Mouse (Mus musculus) thymus, adult 2 months (tissue): ENCODE measurements around the gene Tmem258. TPM values are rescaled to one million over a fixed set of nuclear protein-coding genes. Genes with fewer than 3 reads are reported as not detected.

Source experiments
- DNase-seq: peaks from one replicate; pipeline ENCODE4 v3.0.0; 2021
- H3K27ac ChIP-seq: fragments of 200-500 bp; 2 replicates; pipeline ENCODE4 v1.5.1; 2012; ENCODE audit warnings: low read length, control low read depth; ENCODE audit not compliant: control insufficient read depth, insufficient read depth
- H3K27me3 ChIP-seq: fragments of 200-500 bp; 2 replicates; pipeline ENCODE4 v1.6.1; 2012; ENCODE audit warnings: mild to moderate bottlenecking, low read length, moderate library complexity, mixed read lengths; ENCODE audit not compliant: control insufficient read depth, insufficient read depth
- H3K36me3 ChIP-seq: fragments of 200-500 bp; 2 replicates; pipeline ENCODE4 v1.6.1; 2012; ENCODE audit warnings: mild to moderate bottlenecking, low read length, moderate library complexity; ENCODE audit not compliant: control insufficient read depth, insufficient read depth
- H3K4me1 ChIP-seq: fragments of 200-500 bp; replicated peaks from 2 replicates; pipeline ENCODE4 v1.6.1; 2012; ENCODE audit warnings: low read length; ENCODE audit not compliant: control insufficient read depth, insufficient read depth
- H3K4me3 ChIP-seq: fragments of 200-500 bp; 2 replicates; pipeline ENCODE4 v1.5.1; 2012; ENCODE audit warnings: mild to moderate bottlenecking, low read length, control low read depth, moderate library complexity; ENCODE audit not compliant: control insufficient read depth, insufficient read depth
- CTCF ChIP-seq: fragments of 200-500 bp; IDR thresholded peaks from 2 replicates; pipeline ENCODE4 v1.5.1; 2012; ENCODE audit warnings: mild to moderate bottlenecking, control low read depth, low read length, moderate library complexity, borderline replicate concordance; ENCODE audit not compliant: control insufficient read depth, poor library complexity, insufficient read depth; ENCODE audit errors: extremely low read depth
- POLR2A ChIP-seq: fragments of 200-500 bp; IDR thresholded peaks from 2 replicates; pipeline ENCODE4 v1.6.1; 2012; ENCODE audit warnings: mild to moderate bottlenecking, low read length, control low read depth, moderate library complexity; ENCODE audit not compliant: control insufficient read depth, poor library complexity, insufficient read depth; ENCODE audit errors: extremely low read depth
- WGBS: fragments of 180-500 bp; shearing (Covaris S2); methylation state at CpG from one replicate; pipeline ENCODE4 v1.1.7; 2018; 5-methylcytosine and 5-hydroxymethylcytosine counted together
- polyA plus RNA-seq: library from polyadenylated mRNA; depleted of rRNA; stranded (reverse); fragments of >200 nt; gene quantifications from 2 replicates; pipeline ENCODE4 v1.2.3, GENCODE M21; 2012; rRNA removed

Tmem258 gene
- polyA plus RNA-seq, 1 experiment = 189 TPM

DNA sequence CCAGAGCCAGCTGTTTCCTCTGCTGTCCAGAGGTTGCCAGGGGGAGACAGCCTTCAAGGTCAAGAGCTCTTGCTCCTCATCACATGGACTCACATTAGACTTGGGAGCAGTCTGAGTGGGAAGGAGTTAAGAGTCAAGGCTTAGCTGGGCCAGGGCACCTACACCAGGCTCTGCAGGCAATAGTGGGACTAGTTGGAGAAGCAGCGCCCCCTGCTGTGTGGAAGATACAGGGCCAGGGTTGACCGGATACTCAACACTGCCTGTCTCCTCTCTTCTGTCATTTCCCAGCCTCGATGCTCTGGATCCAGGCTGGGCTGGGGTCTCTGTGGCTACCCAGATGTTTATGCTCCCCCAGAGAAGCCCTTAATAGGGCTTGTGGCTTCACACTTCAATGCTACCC, 40.4 kb downstream of the Tmem258 start:
- no peaks in the 10 kb centered on the region for H3K36me3 ChIP-seq
- peak; percentile 40 for DNase-seq
- peaks cover 6% of the 10 kb centered on the region; the same call in 1 of the 2 replicates for H3K4me1 ChIP-seq
- peaks cover 7% of the 10 kb centered on the region; the same call in 1 of the 2 replicates for H3K27me3 ChIP-seq
- no peak overlapping the region for H3K4me3 ChIP-seq
- 36% methylated on average over 3 of the region's 3 CpGs for whole genome bisulfite sequencing
- no peak overlapping the region for H3K27ac ChIP-seq
- no peak for TF ChIP-seq POLR2A
- peak; percentile 45; the same call in 1 of the 2 replicates for TF ChIP-seq CTCF

DNA sequence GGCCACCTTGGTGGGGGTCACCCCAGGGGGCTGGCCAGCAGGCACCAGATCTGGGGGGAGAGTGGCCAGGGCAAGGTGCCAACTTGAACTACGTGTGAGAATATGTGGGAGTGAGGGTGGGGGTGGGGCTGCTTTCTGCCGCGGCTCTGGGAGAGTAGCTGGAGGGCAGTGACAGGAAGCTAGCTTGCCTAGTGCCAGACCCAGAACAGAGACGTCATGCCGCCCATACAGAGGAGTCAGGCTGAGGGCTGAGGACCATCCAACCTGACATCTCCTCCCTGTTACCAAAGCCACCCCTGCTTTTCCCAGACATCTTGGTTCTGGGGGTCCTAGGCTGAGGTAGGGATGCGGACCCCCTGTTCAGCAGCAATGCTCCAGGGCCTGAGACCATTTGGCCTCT, 43.4 kb downstream of the Tmem258 start:
- Histone ChIP-seq H3K27ac (no peak overlapping the region), H3K4me1 (no peaks in the 10 kb centered on the region), H3K27me3 (no peaks in the 10 kb centered on the region), H3K36me3 (no peaks in the 10 kb centered on the region), H3K4me3 (no peak overlapping the region)
- 22% methylated on average over 6 of the region's 6 CpGs for WGBS
- TF ChIP-seq CTCF (no peak), POLR2A (no peak)
- no peak for DNase-seq

DNA sequence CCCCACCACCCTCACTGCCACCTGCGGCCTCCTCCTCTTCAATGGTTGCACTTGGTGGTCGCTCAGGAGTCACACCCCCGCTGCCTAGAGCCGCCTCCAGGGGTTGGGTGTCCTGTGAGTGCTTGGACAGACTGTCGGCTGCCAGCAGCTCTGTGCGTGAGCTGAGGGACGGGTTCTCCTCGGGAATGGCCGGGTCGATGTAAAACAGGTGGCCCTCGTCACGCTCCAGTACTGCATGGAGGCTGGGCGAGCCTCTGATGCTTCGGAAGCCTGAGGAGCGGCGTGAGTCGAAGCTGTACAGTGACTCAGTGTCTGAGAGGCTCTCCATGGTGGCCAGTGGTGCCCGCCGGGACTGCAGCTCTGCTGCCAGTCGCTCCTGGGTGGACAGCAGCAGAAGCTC, 44.3 kb downstream of the Tmem258 start:
- no peak for DNase-seq
- no peak for TF ChIP-seq POLR2A
- no peak for TF ChIP-seq CTCF
- no peaks in the 10 kb centered on the region for H3K4me1 ChIP-seq
- WGBS = 86% methylated on average over 20 of the region's 20 CpGs
- no peaks in the 10 kb centered on the region for H3K27me3 ChIP-seq
- H3K27ac ChIP-seq = no peak overlapping the region
- no peak overlapping the region for H3K4me3 ChIP-seq
- H3K36me3 ChIP-seq = no peaks in the 10 kb centered on the region

Other genes with a start within 250 kb of the Tmem258 start
- gene Fth1, start 223.4 kb upstream of the Tmem258 start, polyA plus RNA-seq = 2,238 and 2,885 TPM in 2 replicates
- 0.31 and 0.33 TPM in 2 replicates for gene Best1, start 202.4 kb upstream of the Tmem258 start, polyA plus RNA-seq
- gene Rab3il1, start 202.3 kb upstream of the Tmem258 start, polyA plus RNA-seq = 12.8 and 15.7 TPM in 2 replicates
- gene Fads3, start 162.4 kb upstream of the Tmem258 start, polyA plus RNA-seq = 13.6 and 19.9 TPM in 2 replicates
- gene Fads2, start 102.3 kb upstream of the Tmem258 start, polyA plus RNA-seq = 36.3 and 45.6 TPM in 2 replicates
- 50.2 and 51.4 TPM in 2 replicates for gene Fads1, start 21.1 kb upstream of the Tmem258 start, polyA plus RNA-seq
- gene Fen1, start 155 bp downstream of the Tmem258 start, polyA plus RNA-seq = 43.8 and 57.8 TPM in 2 replicates
- gene Myrf, start 36.7 kb downstream of the Tmem258 start, polyA plus RNA-seq = 2.7 and 4.9 TPM in 2 replicates
- gene Dagla, start 100.9 kb downstream of the Tmem258 start, polyA plus RNA-seq = 3.0 and 3.2 TPM in 2 replicates
- 1.8 and 2.7 TPM in 2 replicates for gene Syt7, start 185.1 kb downstream of the Tmem258 start, polyA plus RNA-seq